Mouse (Mus musculus) liver, postnatal 0 days (tissue): ENCODE results near the gene Trir. TPM values are rescaled to one million over a fixed set of nuclear protein-coding genes. Genes with fewer than 3 reads are reported as not detected.
A peak's percentile ranks its signal among the peaks of the same experiment; 100 is the strongest.

Experiments
- ATAC-seq: fragments of 200-750 bp; cut with Nextera tagmentation; 2 replicates; pipeline ENCODE4 v1.8.0; 2017; ENCODE audit warnings: mild to moderate bottlenecking, moderate library complexity
- DNase-seq: peaks from one replicate; pipeline ENCODE4 v3.0.0-alpha.2; 2016
- H3K27ac ChIP-seq: fragments of 300-500 bp; sonication (generic); 2 replicates; pipeline ENCODE4 v1.5.1; 2014; ENCODE audit warnings: antibody characterized with exemption, moderate library complexity, mild to moderate bottlenecking, low read depth
- H3K27me3 ChIP-seq: fragments of 300-500 bp; sonication (generic); 2 replicates; pipeline ENCODE4 v1.6.1; 2014; ENCODE audit warnings: low read length, control low read depth, mixed read lengths; ENCODE audit not compliant: insufficient read depth
- H3K36me3 ChIP-seq: fragments of 300-500 bp; sonication (generic); replicated peaks from 2 replicates; pipeline ENCODE4 v1.6.1; 2014; ENCODE audit warnings: mild to moderate bottlenecking, control low read depth, low read length, moderate library complexity, mixed read lengths; ENCODE audit not compliant: insufficient read depth
- H3K4me1 ChIP-seq: fragments of 300-500 bp; sonication (generic); 2 replicates; pipeline ENCODE4 v1.6.1; 2014; ENCODE audit warnings: antibody characterized with exemption, mild to moderate bottlenecking, control low read depth; ENCODE audit not compliant: insufficient read depth
- H3K4me2 ChIP-seq: fragments of 300-500 bp; sonication (generic); 2 replicates; pipeline ENCODE4 v1.6.1; 2014; ENCODE audit warnings: low read depth, mild to moderate bottlenecking, low read length, moderate library complexity, mixed read lengths
- H3K4me3 ChIP-seq: fragments of 300-500 bp; sonication (generic); 2 replicates; pipeline ENCODE4 v1.5.1; 2014; ENCODE audit warnings: low read depth, low read length
- H3K9ac ChIP-seq: fragments of 300-500 bp; sonication (generic); replicated peaks from 2 replicates; pipeline ENCODE4 v1.6.1; 2014; ENCODE audit warnings: mild to moderate bottlenecking, moderate library complexity
- H3K9me3 ChIP-seq: fragments of 300-500 bp; sonication (generic); 2 replicates; pipeline ENCODE4 v1.6.1; 2016; ENCODE audit warnings: mild to moderate bottlenecking, control low read depth, low read length, mixed read lengths
- CTCF ChIP-seq: sonication (generic); IDR thresholded peaks from 2 replicates; pipeline ENCODE4 v1.5.1; 2016; ENCODE audit warnings: antibody characterized with exemption, low read depth
- EP300 ChIP-seq: IDR thresholded peaks from 2 replicates; pipeline ENCODE4 v1.6.1; 2016; ENCODE audit warnings: antibody characterized with exemption, low read depth, mild to moderate bottlenecking
- WGBS: fragments of 180-500 bp; shearing (Covaris S2); extraction: QIAGEN DNeasy Blood & Tissue Kit; methylation state at CpG from one replicate; pipeline ENCODE4 v1.1.7; 2014; ENCODE audit not compliant: insufficient replicate concordance; 5-methylcytosine and 5-hydroxymethylcytosine counted together
- polyA plus RNA-seq: library from polyadenylated mRNA; unstranded; fragments of >200 nt; fragmentation: Nextera tagmentation; extraction: Ambion mirVana; gene quantifications from 2 replicates; pipeline ENCODE4 v1.2.1, GENCODE M21; 2015

Trir gene
- polyA plus RNA-seq, 1 experiment from 2014 or later, result 63.0 TPM

DNA sequence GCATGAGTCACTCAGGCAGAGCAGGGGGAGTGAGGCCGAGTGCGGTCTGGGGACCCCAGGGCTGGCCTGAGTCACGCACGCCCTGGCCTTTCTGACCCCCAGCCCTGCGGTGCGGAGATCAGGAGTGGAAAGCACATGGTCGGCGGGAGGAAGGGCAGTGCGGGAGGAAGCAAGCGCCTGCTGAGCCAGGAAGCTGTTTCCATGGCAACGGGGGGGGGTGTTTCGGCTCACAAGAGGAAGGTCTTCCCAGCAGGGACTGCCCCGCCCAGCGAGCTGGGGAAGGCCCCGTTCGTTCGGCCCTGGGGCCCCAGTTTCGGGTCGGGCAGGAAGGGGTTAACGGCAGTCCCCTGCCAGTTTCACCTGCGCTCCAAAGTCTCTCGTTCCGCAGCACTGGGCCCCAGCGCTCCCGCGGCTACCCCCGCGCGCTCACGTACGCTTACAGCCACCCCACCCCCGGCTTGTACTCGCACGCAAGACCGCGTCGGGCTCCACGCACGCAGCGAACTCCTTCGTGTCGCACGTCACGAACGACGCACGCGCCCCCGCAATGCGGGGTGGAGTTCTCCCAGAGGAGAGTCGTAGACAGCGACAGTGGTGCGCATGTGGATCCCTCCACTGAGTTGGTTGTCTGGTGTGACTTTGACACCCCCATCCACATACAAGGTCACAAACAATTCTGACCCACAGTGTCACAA is 40.8 kb upstream of the Trir start:
- H3K9ac ChIP-seq, result peak overlapping the region; percentile 76
- H3K9me3 ChIP-seq, result no peaks in the 10 kb centered on the region
- peak overlapping the region; percentile 56 for H3K4me3 ChIP-seq
- peak overlapping the region; percentile 98 for H3K27ac ChIP-seq
- 2% methylated on average over 53 of the region's 53 CpGs for WGBS
- ATAC-seq (peak; percentile 22), DNase-seq (peak; percentile 94)
- no peaks in the 10 kb centered on the region for H3K36me3 ChIP-seq
- peak overlapping the region; percentile 94 for H3K4me2 ChIP-seq
- TF ChIP-seq EP300, result peak; percentile 34; the same call in 1 of the 2 replicates
- TF ChIP-seq CTCF, result no peak
- peaks cover 70% of the 10 kb centered on the region for H3K4me1 ChIP-seq
- H3K27me3 ChIP-seq, result no peaks in the 10 kb centered on the region

DNA sequence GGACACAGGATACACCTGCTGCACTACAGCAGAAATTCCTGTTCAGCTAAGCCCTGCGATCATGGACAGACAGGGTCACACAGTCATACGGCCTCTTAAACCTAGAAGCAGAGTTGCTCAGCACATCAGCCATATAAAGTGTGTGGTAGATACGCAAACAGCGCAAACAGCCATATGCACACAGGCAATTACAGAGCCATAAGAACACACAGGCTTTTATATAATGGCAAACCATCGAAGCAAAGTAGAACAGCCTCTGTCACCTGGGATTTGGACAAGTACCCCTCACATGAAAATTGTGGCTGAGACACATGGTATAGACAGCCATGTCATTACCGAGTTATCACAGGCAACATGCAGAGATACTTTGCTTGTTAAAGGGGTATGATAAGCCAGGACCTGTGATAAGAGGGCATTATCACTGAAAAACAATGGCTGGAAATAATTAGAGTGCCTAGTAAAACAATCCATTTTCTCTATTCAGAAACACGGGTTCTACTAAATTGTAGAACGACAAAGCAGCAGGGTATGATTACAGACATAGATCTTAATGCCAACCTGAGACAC is 40.2 kb upstream of the Trir start:
- Histone ChIP-seq H3K4me3 (peak overlapping the region; percentile 56), H3K9ac (peak overlapping the region; percentile 76), H3K4me1 (peaks cover 68% of the 10 kb centered on the region), H3K27ac (peak overlapping the region; percentile 98), H3K4me2 (peak overlapping the region; percentile 94), H3K9me3 (no peaks in the 10 kb centered on the region), H3K27me3 (no peaks in the 10 kb centered on the region), H3K36me3 (no peaks in the 10 kb centered on the region)
- TF ChIP-seq EP300, result no peak
- no peak for TF ChIP-seq CTCF
- WGBS, result 32% methylated on average over 8 of the region's 8 CpGs
- ATAC-seq (no peak), DNase-seq (no peak)

DNA sequence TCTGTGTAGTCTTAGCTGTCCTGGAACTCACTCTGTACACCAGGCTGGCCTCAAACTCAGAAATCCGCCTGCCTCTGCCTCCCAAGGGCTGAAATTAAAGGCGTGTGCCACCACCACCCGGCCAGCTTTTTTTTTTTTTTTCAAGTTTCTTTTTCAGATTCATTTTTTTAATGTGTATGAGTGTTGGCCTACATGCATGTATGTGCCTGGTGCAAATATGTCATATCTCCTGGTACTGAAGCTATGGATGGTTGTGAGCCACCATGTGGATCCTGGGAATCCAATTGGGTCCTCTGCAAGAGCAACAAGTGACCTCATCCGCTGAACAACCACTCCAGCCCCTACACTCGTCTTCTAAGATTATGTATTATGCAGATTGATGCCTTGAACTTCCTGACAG is 39.2 kb upstream of the Trir start:
- Histone ChIP-seq H3K4me2 (no peak overlapping the region), H3K4me3 (no peak overlapping the region), H3K27me3 (no peaks in the 10 kb centered on the region), H3K4me1 (peaks cover 59% of the 10 kb centered on the region), H3K9me3 (no peaks in the 10 kb centered on the region), H3K36me3 (no peaks in the 10 kb centered on the region), H3K9ac (no peak overlapping the region), H3K27ac (no peak overlapping the region)
- no peak for ATAC-seq
- 71% methylated on average over 5 of the region's 5 CpGs for WGBS
- TF ChIP-seq EP300 (no peak), CTCF (no peak)
- DNase-seq, result no peak

GRCm38 (mm10) chr8:84987903-84988302 is 38.7 kb upstream of the Trir start:
- 66% methylated on average over 2 of the region's 2 CpGs for WGBS
- ATAC-seq, result no peak

DNA sequence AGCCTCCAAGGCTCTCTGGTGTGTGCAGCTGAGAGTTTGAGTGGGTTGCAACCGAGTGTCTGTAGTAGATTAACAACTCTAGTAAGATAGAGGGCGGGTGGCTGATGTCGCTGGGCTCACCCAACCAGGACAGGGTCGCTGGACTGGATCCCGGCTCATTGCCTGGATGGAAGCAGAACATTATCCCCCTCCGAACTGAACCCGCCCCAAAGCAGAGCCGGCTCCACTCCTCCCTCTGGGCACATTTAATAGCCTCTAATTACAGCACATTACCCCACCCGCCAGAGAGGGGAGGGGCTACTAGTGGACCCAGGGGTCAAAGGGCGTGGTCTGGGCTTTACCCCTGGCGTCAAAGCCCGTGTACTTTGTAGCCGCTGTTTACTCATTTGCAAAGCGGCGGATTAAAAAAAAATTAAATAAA is 37.3 kb upstream of the Trir start:
- peak overlapping the region; percentile 97 for H3K4me2 ChIP-seq
- peak overlapping the region; percentile 82 for H3K9ac ChIP-seq
- peak overlapping the region; percentile 63 for H3K4me3 ChIP-seq
- H3K4me1 ChIP-seq, result peaks cover 42% of the 10 kb centered on the region
- TF ChIP-seq CTCF, result no peak
- TF ChIP-seq EP300, result no peak
- ATAC-seq (peak; percentile 16), DNase-seq (peak; percentile 76)
- H3K9me3 ChIP-seq, result no peaks in the 10 kb centered on the region
- peak overlapping the region; percentile 96 for H3K27ac ChIP-seq
- H3K36me3 ChIP-seq, result no peaks in the 10 kb centered on the region
- WGBS, result 10% methylated on average over 15 of the region's 15 CpGs
- no peaks in the 10 kb centered on the region for H3K27me3 ChIP-seq

More at GRCm38 (mm10) chr8:84987903-84988302, 38.7 kb upstream of the Trir start:
- Histone ChIP-seq H3K27ac (no peak overlapping the region), H3K9ac (no peak overlapping the region), H3K4me1 (peaks cover 54% of the 10 kb centered on the region), H3K36me3 (no peaks in the 10 kb centered on the region), H3K4me3 (no peak overlapping the region), H3K4me2 (no peak overlapping the region), H3K9me3 (no peaks in the 10 kb centered on the region), H3K27me3 (no peaks in the 10 kb centered on the region)
- no peak for TF ChIP-seq CTCF
- no peak for TF ChIP-seq EP300
- DNase-seq, result no peak

GRCm38 (mm10) chr8:84989810-84990209 is 36.8 kb upstream of the Trir start:
- peak overlapping the region; percentile 63 for H3K4me3 ChIP-seq
- no peaks in the 10 kb centered on the region for H3K9me3 ChIP-seq
- H3K9ac ChIP-seq, result peak overlapping the region; percentile 82
- no peaks in the 10 kb centered on the region for H3K27me3 ChIP-seq
- DNase-seq (peak; percentile 94), ATAC-seq (peak; percentile 70)
- H3K27ac ChIP-seq, result peak overlapping the region; percentile 96
- peak overlapping the region; percentile 97 for H3K4me2 ChIP-seq
- H3K36me3 ChIP-seq, result no peaks in the 10 kb centered on the region
- WGBS, result 0% methylated on average over 15 of the region's 15 CpGs
- TF ChIP-seq CTCF (peak; percentile 95), EP300 (peak; percentile 36; the same call in 1 of the 2 replicates)
- H3K4me1 ChIP-seq, result peaks cover 37% of the 10 kb centered on the region
